Mouse (Mus musculus) mammary gland, adult 2 months (tissue): Measurements from ENCODE around the gene Mcrip2. TPM values are rescaled to one million over a fixed set of nuclear protein-coding genes. Genes with fewer than 3 reads are reported as not detected.

Experiments used
- polyA plus RNA-seq: library from polyadenylated mRNA; depleted of rRNA; stranded (reverse); fragments of >200 nt; gene quantifications from 2 replicates; pipeline ENCODE4 v1.2.3, GENCODE M21; 2012; ENCODE audit warnings: low replicate concordance; rRNA removed

Mcrip2 gene
- polyA plus RNA-seq: 102 and 244 TPM in 2 replicates

DNA sequence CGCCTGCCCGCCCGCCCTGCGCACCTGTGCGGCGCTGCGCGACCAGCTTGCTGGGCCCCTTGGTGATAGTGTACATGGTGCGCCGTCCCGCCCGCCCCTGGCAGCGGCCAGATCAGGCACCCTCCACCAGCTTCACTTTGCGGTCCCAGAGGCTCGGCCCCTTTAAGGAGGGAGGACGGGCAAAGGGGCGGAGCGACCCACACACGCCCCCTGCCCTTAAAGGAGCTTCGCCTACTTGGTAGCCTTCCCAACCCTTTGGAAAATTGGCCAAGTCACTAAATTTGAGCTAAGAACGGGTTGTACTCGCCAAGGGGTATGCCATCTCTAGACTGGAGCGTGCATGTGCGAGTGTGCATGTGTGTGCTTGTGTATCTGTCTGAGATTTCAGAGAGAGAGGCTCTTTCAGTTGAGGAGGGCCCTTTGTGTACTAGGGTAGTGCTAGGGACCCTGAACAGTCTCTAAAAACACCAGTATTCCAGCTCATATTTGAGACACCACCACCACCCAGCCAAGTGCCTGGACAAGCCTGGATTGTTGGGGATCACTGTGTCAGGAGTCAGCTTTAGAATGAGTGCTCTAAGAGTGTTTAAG, at the start of gene Mcrip2:
Gene Mcrip2, minus strand, starts transcription at position 164 of the 591 bp plus-strand sequence.

DNA sequence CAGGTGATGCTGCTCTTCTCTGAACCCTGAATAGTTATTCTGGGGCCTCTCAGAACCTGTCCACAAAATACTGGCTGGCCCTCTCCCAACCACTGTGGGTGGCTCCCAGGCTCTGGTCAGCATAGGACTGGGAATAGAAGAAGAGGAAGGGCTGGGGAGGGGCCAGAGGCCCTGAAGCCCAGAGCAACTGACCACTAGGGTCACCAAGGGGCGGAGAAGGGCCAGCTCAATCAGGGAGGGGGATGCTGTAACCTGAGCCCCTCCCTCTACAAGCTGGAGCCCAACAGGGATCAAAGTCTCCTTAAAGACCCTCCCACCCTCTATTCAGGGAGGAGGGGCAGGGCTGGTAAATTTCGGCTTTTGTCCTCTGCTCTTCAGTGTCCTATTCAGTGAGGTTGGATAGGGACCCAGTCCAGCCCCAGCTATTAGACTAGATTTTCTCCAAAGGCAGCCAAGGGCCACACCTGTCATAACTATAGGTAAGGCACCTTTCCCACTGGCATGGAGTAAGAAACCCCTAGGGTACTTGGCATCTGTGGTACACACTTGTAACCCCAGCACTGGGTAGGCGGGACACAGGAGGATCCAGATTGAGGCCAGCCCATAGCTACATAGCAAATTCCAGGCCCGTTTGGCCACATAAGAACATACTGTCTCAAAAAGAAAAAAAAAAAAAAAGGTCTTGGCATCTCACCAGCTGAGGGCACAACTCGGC, 11.8 kb upstream of the Mcrip2 start, which contains the start of gene Wfikkn1:
Gene Wfikkn1, minus strand, starts transcription at position 663 of the 715 bp plus-strand sequence.

DNA sequence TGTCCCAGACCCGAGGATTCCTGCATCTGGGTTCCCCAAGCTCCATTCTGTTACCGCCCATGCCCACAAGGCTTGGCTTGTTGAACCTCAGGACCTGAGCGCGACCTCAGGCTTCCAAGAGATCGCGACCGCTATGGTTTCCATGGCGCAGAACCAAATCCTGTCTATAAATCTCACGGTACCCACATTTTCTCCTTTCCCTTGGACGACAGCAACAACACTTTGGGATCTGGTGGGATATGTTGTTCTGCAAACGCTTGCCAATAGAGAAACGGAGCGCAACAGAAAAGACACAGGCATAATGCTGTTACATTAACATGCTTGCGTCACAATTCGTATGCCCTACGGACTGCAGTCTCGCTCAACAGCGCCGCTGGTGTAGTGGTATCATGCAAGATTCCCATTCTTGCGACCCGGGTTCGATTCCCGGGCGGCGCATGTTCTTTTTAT, 6.2 kb upstream of the Mcrip2 start, which contains the start of gene Mettl26:
Gene Mettl26, plus strand, starts transcription at position 354 of the 450 bp plus-strand sequence.

DNA sequence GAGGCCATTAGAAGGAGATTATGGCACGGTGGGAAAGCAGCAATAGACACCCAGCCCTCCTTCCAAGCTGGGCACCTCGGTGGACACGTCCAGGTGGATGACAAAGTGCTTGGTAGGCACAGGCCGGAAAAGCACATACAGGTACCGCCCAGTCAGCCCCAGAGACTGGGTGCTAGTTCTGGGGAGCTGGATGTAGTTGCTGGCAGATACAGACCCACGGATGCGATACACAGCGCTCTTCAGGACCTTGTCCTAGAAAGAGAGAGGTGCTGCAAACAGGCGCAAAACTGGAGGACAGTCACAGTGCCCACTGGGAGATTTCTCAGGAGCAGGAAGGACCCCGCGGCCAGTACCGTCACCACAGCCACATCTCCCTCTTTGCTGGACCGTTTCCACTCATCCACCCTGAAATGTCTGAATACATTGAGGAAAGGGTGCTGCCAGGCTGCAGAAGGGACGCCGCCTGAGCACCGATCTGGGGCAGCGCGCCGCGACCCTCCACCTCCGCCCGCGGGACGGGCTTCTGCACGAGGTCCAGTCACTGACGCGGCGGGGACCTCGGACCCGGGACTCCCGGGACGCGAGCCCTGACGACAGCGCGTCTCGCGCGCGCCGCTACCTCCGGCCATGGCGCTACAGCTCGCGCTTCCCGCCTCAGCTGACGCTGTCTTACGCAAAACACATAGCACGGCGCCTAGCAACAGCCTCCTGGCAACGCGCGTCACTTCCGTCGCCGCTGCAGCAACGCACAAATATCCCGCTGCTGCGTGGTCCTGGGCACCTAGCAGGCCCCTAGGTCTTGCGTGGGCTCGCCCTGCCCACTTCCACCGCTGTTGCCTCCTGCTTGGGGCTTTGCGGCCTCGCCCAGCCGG, 7.5 kb downstream of the Mcrip2 start, which contains the start of gene Wdr90:
Gene Wdr90, minus strand, starts transcription at position 670 of the 872 bp plus-strand sequence.

DNA sequence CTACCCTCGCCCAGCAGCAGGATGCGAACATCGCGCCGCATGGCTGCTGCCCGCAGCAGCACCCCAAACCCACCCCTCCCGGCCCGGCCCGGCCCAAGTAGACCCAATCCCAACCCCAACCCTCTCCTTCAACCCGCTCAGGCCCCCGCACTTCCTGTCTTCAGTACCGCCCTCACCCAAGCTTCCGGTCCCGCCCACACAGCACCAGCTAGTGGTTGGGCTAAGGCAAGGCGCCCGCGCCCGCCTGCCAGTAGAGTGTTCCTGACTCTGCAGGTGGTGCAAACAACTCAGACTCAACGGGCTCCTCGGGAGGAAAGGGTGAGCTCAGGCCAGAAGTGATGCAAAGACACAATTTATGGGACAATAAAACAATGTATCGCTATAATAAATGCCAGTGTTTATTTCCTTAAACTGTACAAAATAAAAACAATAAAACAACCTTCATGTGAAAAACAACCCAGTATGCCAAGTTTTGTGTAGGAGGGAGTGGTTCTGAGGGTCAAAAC, 24.1 kb downstream of the Mcrip2 start, which contains the start of gene Rhot2:
Gene Rhot2, minus strand, starts transcription at position 456 of the 506 bp plus-strand sequence.

DNA sequence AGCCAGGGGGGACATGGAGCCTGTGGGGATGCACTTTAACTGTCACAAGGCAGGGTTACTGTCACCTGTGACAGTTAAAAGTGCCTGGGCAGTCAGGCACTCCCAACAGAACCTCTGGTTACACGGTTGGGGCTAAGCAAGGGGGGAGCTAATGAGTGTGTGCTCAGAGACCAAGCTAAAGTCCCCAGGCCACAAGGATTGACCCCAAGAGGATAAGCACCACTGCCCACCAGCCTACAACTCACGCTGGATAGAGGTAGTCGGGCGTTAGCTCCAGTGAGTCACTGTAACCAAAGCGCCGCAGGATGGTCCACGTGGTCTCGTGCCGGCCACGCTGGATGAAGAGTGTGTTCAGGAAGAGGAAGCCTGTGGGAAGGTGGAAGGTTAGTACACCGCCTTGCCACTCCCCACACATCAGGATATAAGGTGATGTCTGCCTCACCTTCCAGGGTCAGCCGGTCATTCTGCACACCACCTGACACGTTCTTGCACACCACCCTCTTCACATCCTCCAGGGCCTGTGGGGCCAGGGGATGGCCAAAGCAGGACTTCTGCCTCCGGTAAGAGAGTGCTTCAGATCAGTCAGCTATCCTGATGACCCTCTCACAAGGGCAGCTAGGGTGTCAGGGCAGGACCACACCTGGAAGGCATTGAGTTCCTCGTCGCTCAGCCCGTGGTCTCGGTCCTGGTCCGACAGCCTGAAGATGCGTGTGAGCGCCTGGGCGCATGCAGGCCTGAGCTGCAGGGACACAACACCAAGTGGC, 27.3 kb downstream of the Mcrip2 start, which contains the start of gene Gm20683:
Gene Gm20683, minus strand, starts transcription at position 647 of the 764 bp plus-strand sequence.

DNA sequence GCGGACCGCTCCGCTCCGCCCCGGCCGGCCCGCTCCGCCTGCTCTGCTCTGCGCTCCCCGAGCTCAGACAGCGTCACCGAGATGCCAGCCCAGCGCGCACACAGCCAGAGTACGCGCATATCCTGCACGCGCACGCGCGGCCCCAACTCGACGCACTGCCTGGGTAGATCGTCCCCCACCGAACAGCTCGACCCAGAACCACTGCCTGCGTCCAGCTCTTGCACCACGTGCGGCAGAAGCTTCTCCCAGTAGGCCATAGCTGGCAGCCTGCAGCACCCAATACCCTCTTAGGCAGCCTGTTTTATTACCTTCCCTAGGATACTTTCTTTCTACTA, 31.5 kb downstream of the Mcrip2 start, which contains the start of gene Rhbdl1:
Gene Rhbdl1, minus strand, starts transcription at position 220 of the 335 bp plus-strand sequence.

DNA sequence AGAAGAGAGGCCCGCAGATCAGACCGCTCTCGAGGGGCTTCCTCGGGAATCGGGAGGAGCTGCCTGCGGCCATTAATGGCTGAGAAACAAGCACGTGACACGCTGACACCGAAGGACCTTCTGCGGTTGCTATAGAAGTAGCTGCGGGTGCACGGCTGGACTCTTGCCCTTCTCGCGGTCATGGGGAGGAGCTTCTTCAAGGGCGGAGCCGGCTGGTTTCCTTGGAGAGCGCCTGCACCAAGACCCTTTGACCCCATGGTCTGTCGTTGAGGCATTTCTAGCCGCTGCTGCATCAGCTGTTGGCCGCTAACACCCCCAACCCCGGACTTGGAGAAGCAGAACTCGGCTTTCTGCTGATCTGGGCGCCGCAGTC, 35.3 kb downstream of the Mcrip2 start, which contains the start of gene Stub1:
Gene Stub1, minus strand, starts transcription at position 114 of the 373 bp plus-strand sequence.

DNA sequence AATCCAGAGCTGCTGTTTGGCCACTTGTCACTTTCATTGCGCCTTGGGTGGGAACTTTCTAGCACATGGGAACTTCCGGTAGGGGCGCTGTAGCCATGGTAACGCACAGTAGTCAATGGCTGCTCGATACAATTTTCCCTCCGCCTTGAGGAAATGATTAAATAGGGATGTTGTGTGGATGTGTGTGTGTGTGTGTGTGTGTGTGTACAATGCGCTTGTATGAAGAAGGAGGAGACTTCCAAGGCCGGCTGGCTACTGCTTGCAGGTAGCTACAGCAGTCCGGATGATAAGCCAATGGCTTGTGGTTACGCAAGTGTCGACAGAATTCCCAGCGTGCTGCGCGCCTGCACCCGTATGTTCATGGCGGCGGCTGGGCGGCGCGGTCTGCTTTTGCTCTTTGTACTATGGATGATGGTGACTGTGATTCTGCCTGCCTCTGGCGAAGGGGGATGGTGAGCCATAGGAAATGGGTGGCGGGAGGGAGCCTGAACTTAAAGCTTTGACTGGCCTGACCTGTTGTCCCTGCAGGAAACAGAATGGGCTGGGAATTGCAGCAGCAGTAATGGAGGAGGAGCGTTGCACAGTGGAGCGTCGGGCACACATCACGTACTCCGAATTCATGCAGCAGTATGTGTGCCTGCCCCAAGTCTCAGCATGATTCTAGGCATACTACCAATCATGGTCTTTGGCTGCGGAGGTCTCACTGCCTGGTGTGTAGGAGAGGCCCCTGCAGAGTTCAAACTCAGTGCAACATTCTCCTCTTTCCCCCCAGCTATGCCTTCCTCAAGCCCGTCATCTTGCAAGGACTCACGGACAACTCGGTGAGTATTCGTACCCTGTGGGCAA, 39.6 kb downstream of the Mcrip2 start, which contains the start of gene Jmjd8:
Gene Jmjd8, plus strand, starts transcription at position 156 of the 846 bp plus-strand sequence.

DNA sequence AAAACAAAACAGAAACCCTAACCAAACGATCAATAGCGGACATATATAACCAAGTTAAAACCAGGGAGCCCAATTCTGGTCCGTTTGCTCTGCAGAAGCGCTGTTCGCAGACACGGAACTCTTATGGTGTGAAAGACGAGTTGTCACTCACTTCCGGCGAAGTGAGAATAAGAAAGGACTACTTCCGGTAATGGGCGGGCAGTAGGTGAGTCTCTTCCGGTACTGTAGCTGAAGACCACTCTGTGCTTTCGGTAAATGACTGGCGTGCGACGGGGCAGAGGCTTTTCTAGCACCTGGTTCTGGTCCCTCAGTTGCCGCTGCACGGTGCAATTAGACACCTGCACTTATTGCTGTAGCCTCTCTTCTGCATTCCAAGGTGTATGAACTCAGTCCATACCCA, 45.1 kb downstream of the Mcrip2 start, which contains the start of gene Wdr24:
Gene Wdr24, plus strand, starts transcription at position 176 of the 400 bp plus-strand sequence.

Other genes starting within 250 kb of the Mcrip2 start
- gene Gng13, start 151.6 kb downstream of the Mcrip2 start, polyA plus RNA-seq: not detected in 2 replicates
- gene Chtf18, start 141.3 kb downstream of the Mcrip2 start, polyA plus RNA-seq: 4.7 and 6.1 TPM in 2 replicates
- 41.7 and 54.2 TPM in 2 replicates for gene Rpusd1, start 141.1 kb downstream of the Mcrip2 start, polyA plus RNA-seq
- 0.14 and 0.17 TPM in 2 replicates for gene Mslnl, start 132.7 kb downstream of the Mcrip2 start, polyA plus RNA-seq
- 0.10 and 0.33 TPM in 2 replicates for gene Msln, start 114.4 kb downstream of the Mcrip2 start, polyA plus RNA-seq
- 20.4 and 28.7 TPM in 2 replicates for gene Narfl, start 95.0 kb downstream of the Mcrip2 start, polyA plus RNA-seq
- gene Haghl, start 83.1 kb downstream of the Mcrip2 start, polyA plus RNA-seq: 36.0 and 41.6 TPM in 2 replicates
- gene Ccdc78, start 82.2 kb downstream of the Mcrip2 start, polyA plus RNA-seq: not detected in 2 replicates
- 114 and 133 TPM in 2 replicates for gene Fam173a, start 75.9 kb downstream of the Mcrip2 start, polyA plus RNA-seq
- gene AC134908.4, start 73.1 kb downstream of the Mcrip2 start, polyA plus RNA-seq: 0.88 TPM in 1 of 2 replicates, not detected in the other
- gene Metrn, start 71.6 kb downstream of the Mcrip2 start, polyA plus RNA-seq: 35.1 and 74.2 TPM in 2 replicates
- 0.97 and 1.1 TPM in 2 replicates for gene Fbxl16, start 59.7 kb downstream of the Mcrip2 start, polyA plus RNA-seq
- gene Wdr24, start 45.1 kb downstream of the Mcrip2 start, polyA plus RNA-seq: 41.0 and 41.4 TPM in 2 replicates
- 56.2 and 97.4 TPM in 2 replicates for gene Jmjd8, start 39.9 kb downstream of the Mcrip2 start, polyA plus RNA-seq
- gene Stub1, start 35.4 kb downstream of the Mcrip2 start, polyA plus RNA-seq: 122 and 125 TPM in 2 replicates
- gene Rhbdl1, start 31.5 kb downstream of the Mcrip2 start, polyA plus RNA-seq: 44.8 and 79.9 TPM in 2 replicates
- 63.0 and 78.8 TPM in 2 replicates for gene Gm20683, start 27.0 kb downstream of the Mcrip2 start, polyA plus RNA-seq
- gene Rhot2, start 23.9 kb downstream of the Mcrip2 start, polyA plus RNA-seq: 85.6 and 87.3 TPM in 2 replicates
- gene Wdr90, start 7.3 kb downstream of the Mcrip2 start, polyA plus RNA-seq: 34.5 and 41.1 TPM in 2 replicates
- gene Mettl26, start 6.3 kb upstream of the Mcrip2 start, polyA plus RNA-seq: 71.6 and 142 TPM in 2 replicates
- gene Wfikkn1, start 12.1 kb upstream of the Mcrip2 start, polyA plus RNA-seq: 0.98 and 1.3 TPM in 2 replicates
- 36.1 and 46.6 TPM in 2 replicates for gene Rab40c, start 51.0 kb upstream of the Mcrip2 start, polyA plus RNA-seq
- 132 and 209 TPM in 2 replicates for gene Pigq, start 76.2 kb upstream of the Mcrip2 start, polyA plus RNA-seq
- not detected in 2 replicates for gene Nhlrc4, start 76.2 kb upstream of the Mcrip2 start, polyA plus RNA-seq
- gene A930017K11Rik, start 83.8 kb upstream of the Mcrip2 start, polyA plus RNA-seq: 0.05 TPM in 1 of 2 replicates, not detected in the other
- gene Capn15, start 117.0 kb upstream of the Mcrip2 start, polyA plus RNA-seq: 36.5 and 53.9 TPM in 2 replicates
- 27.5 and 39.5 TPM in 2 replicates for gene Rab11fip3, start 200.8 kb upstream of the Mcrip2 start, polyA plus RNA-seq
- 15.7 and 24.9 TPM in 2 replicates for gene Decr2, start 221.6 kb upstream of the Mcrip2 start, polyA plus RNA-seq
- 19.1 and 19.2 TPM in 2 replicates for gene Nme4, start 226.8 kb upstream of the Mcrip2 start, polyA plus RNA-seq
- gene Tmem8, start 244.5 kb upstream of the Mcrip2 start, polyA plus RNA-seq: 45.9 and 49.6 TPM in 2 replicates